Mouse (Mus musculus) thymus, postnatal 0 days (tissue): Measurements from ENCODE around the gene Gm21650. TPM values are rescaled to one million over a fixed set of nuclear protein-coding genes. Genes with fewer than 3 reads are reported as not detected.
"Not testable (repeated sequence)": the region's sequence is repeated elsewhere in the genome, so short reads cannot be mapped to it uniquely, and the experiment has no call there.

Experiments
- DNase-seq: peaks from one replicate; pipeline ENCODE4 v3.0.0-alpha.2; 2015; ENCODE audit warnings: low spot score
- polyA plus RNA-seq: library from polyadenylated mRNA; unstranded; fragments of >200 nt; fragmentation: Nextera tagmentation; extraction: Ambion mirVana; gene quantifications from 2 replicates; pipeline ENCODE4 v1.2.1, GENCODE M21; 2015

Gene Gm21650
- polyA plus RNA-seq, result not detected in 2 replicates

- not testable (repeated sequence) for DNase-seq
Observed at GRCm38 (mm10) chrY:77692508-77692907, at the start of gene Gm21650. Gene Gm21650, plus strand, starts transcription at chrY:77692808.
